Mouse (Mus musculus) cortical plate, adult 2 months (tissue): Measurements from ENCODE around the gene Nat9.

Experiments
- CTCF ChIP-seq: fragments of 200-500 bp; IDR thresholded peaks from 2 replicates; pipeline ENCODE4 v1.5.1; 2011; ENCODE audit warnings: mild to moderate bottlenecking, control low read depth, low read length; ENCODE audit not compliant: insufficient read depth; ENCODE audit errors: extremely low read depth
- POLR2A ChIP-seq: fragments of 200-500 bp; IDR thresholded peaks from 2 replicates; pipeline ENCODE4 v1.6.1; 2011; ENCODE audit warnings: mild to moderate bottlenecking, low read length, control low read depth; ENCODE audit not compliant: insufficient read depth; ENCODE audit errors: extremely low read depth

DNA sequence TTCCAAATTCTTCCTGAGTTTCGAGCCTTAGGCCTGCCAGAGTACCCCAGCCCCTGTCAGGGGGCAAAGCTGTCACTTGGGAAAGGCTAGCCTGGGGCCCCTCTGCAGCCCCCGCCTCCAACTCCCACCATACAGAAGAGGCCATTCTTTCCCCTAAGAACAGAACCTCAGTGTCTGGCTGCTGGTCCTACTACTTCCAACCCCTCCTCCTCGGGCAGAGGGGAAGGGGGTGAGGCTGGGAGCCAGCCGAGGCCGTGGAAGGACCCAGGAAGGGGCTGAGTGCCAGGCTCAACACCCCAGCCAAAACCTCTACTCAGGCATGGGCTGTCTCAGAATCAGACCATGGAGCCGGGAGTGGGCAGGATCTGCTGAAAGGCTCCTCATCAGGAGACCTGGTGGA is 8.5 kb downstream of the Nat9 start:
- TF ChIP-seq CTCF (no peak), POLR2A (no peak)
